Mouse (Mus musculus) liver, adult 2 months (tissue): Measurements from ENCODE around the gene Sned1. TPM values are rescaled to one million over a fixed set of nuclear protein-coding genes. Genes with fewer than 3 reads are reported as not detected.
A peak's percentile ranks its signal among the peaks of the same experiment; 100 is the strongest.

ENCODE experiments used
- DNase-seq: peaks from one replicate; pipeline ENCODE4 v3.0.0-alpha.2; 2011; ENCODE audit warnings: low read depth, low spot score; ENCODE audit errors: extremely low read depth
- H3K27ac ChIP-seq: fragments of 200-500 bp; replicated peaks from 2 replicates; pipeline ENCODE4 v1.5.1; 2012; ENCODE audit warnings: low read depth, mild to moderate bottlenecking, control low read depth, inconsistent platforms, low read length; ENCODE audit not compliant: insufficient read depth
- H3K27me3 ChIP-seq: fragments of 200-500 bp; 2 replicates; pipeline ENCODE4 v1.6.1; 2012; ENCODE audit warnings: mild to moderate bottlenecking, moderate library complexity, low read length, inconsistent platforms; ENCODE audit not compliant: control insufficient read depth, insufficient read depth
- H3K36me3 ChIP-seq: fragments of 200-500 bp; 2 replicates; pipeline ENCODE4 v1.6.1; 2012; ENCODE audit warnings: low read length, inconsistent platforms; ENCODE audit not compliant: control insufficient read depth, insufficient read depth
- H3K4me1 ChIP-seq: fragments of 200-500 bp; 2 replicates; pipeline ENCODE4 v1.6.1; 2011; ENCODE audit warnings: low read length; ENCODE audit not compliant: control insufficient read depth, insufficient read depth
- H3K4me3 ChIP-seq: fragments of 200-500 bp; 2 replicates; pipeline ENCODE4 v1.5.1; 2011; ENCODE audit warnings: low read depth, mild to moderate bottlenecking, control low read depth, low read length, moderate library complexity; ENCODE audit not compliant: insufficient read depth
- H3K79me2 ChIP-seq: fragments of 200-500 bp; 2 replicates; pipeline ENCODE4 v1.6.1; 2012; ENCODE audit warnings: inconsistent platforms, mild to moderate bottlenecking, low read length, moderate library complexity; ENCODE audit not compliant: control insufficient read depth, insufficient read depth
- H3K9ac ChIP-seq: fragments of 200-500 bp; 2 replicates; pipeline ENCODE4 v1.6.1; 2012; ENCODE audit warnings: low read depth, mild to moderate bottlenecking, control low read depth, inconsistent platforms, low read length
- CTCF ChIP-seq: fragments of 200-500 bp; IDR thresholded peaks from 2 replicates; pipeline ENCODE4 v1.5.1; 2011; ENCODE audit warnings: low read depth, low read length, control low read depth
- POLR2A ChIP-seq: fragments of 200-500 bp; IDR thresholded peaks from 2 replicates; pipeline ENCODE4 v1.6.1; 2011; ENCODE audit warnings: low read length, control low read depth; ENCODE audit not compliant: insufficient read depth; ENCODE audit errors: extremely low read depth
- WGBS: fragments of 180-500 bp; shearing (Covaris S2); methylation state at CpG from one replicate; pipeline ENCODE4 v1.1.7; 2018; 5-methylcytosine and 5-hydroxymethylcytosine counted together
- polyA plus RNA-seq: library from polyadenylated mRNA; depleted of rRNA; stranded (reverse); fragments of >200 nt; gene quantifications from 2 replicates; pipeline ENCODE4 v1.2.3, GENCODE M21; 2012; rRNA removed
- total RNA-seq: library from RNA; depleted of rRNA; stranded (reverse); fragments of >200 nt; gene quantifications from 2 replicates; pipeline ENCODE4 v1.2.3, GENCODE M21; 2014; rRNA removed

Sned1 gene
- total and polyA plus RNA-seq, 2 experiments = 5.3 to 8.4 TPM

DNA sequence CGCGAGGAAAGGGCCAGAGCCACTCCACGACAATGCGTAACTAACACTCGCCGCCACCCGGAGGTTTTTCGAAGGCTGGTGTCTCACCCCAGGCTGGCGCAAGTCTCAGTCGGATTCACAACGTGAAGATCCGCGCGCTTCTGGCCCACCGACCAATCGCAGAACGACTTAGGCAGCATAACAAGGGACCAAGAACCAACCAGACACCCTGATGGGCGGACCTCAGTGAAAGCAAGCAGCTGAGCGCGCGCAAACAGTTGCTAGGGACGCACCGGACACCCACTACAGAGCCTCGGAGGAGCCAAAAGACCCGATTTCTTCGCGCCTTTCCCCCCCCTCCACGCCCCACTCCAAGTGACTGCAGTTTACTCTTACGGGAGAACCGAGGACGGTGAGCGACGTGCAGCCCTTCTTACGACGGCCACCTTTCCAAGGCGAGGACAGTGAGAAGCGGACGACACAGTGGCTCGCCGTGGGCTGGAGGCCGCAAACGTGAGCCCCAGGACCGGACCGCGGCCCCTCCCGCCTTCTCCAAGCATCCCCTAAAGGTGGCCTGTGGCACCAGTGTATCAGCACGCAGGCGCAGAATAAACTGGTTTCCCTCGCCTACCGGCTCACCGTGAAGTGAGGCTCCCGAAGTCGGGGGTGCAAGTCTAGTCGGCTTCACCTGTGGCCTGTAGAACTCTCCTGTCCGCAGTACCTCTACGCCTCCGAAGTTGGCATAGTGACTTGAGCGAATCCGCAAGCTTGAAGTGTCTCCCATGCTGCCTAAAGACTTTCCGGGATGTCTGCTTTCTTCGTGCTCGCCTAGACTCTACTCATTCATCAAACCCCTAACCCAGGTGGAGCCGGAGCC is 107.2 kb downstream of the Sned1 start, which contains the start of the genes Ppp1r7 and Pask:
TSS of gene Ppp1r7 (plus strand) at position 207 of the 856 bp plus-strand sequence.
TSS of gene Pask (minus strand) at position 835 of the 856 bp plus-strand sequence.
- H3K79me2 ChIP-seq = peaks cover 4% of the 10 kb centered on the region; the same call in 1 of the 2 replicates
- no peaks in the 10 kb centered on the region; the same call in 1 of the 2 replicates for H3K36me3 ChIP-seq
- H3K4me3 ChIP-seq = peak within 1 kb of the TSS; percentile 81
- peak within 1 kb of the TSS; percentile 79 for H3K9ac ChIP-seq
- peaks cover 5% of the 10 kb centered on the region; the same call in 1 of the 2 replicates for H3K4me1 ChIP-seq
- no peak for TF ChIP-seq CTCF
- no peak for TF ChIP-seq POLR2A
- under 1% methylated on average over 63 of the region's 63 CpGs for WGBS
- H3K27me3 ChIP-seq = no peaks in the 10 kb centered on the region
- peak within 1 kb of the TSS; percentile 21; the same call in 1 of the 2 replicates for H3K27ac ChIP-seq
- DNase-seq = peak; percentile 94

DNA sequence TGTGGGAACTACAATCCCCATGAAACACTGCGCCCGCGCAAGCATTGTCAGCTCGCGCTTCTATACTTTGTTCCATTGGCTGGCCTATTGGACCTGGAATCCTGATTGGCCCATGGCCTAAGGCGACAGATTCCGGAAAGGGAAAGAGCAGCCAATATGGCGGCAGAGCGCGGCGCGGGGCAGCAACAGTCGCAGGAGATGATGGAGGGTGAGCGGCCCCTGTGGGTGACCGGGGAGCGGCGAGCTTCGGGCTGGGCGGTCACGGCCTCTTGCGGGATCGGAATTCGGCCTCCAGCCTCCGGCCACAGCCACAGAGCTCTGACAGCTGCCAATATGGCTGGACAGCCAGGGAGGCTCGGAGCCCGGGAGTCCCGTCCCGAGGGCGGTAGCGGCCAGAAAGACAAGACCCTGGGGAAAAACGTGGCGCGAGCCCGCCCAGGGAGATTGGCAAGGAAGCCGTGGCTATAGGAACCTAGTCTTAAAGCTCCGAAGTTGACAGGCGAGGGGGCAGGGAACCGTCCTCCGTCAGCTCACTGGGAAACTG is 107.9 kb downstream of the Sned1 start:
- H3K9ac ChIP-seq = peak overlapping the region; percentile 79
- TF ChIP-seq CTCF = no peak; the same call in 1 of the 2 replicates
- peak; percentile 64; the same call in 1 of the 2 replicates for TF ChIP-seq POLR2A
- H3K36me3 ChIP-seq = peaks cover 4% of the 10 kb centered on the region
- no peaks in the 10 kb centered on the region for H3K27me3 ChIP-seq
- WGBS = under 1% methylated on average over 39 of the region's 39 CpGs
- peak overlapping the region; percentile 81 for H3K4me3 ChIP-seq
- H3K4me1 ChIP-seq = peaks cover 5% of the 10 kb centered on the region; the same call in 1 of the 2 replicates
- peaks cover 4% of the 10 kb centered on the region; the same call in 1 of the 2 replicates for H3K79me2 ChIP-seq
- DNase-seq = peak; percentile 91
- H3K27ac ChIP-seq = peak overlapping the region; percentile 21; the same call in 1 of the 2 replicates

DNA sequence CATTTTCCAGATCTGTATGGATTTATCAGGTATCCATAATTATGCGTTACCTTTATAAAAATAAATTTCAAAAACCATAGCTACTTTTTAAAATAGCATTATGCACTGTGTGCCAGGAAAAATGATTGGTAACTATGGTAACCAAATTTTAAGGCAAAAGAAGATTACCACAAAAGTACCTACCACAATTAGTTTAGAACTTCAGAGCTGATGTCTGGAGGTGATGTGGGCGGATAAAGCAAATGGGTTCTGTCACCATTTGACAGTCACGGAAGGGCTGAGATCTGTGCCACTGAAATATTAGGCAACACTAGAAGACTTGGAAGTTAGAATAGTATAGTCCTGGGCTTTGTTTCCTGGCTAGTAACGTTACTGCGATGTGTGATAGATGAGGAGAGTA is 111.5 kb downstream of the Sned1 start:
- DNase-seq = no peak
- Histone ChIP-seq H3K27me3 (no peaks in the 10 kb centered on the region), H3K4me3 (no peak overlapping the region), H3K4me1 (peaks cover 5% of the 10 kb centered on the region; the same call in 1 of the 2 replicates), H3K9ac (no peak overlapping the region), H3K36me3 (peaks cover 27% of the 10 kb centered on the region), H3K27ac (no peak overlapping the region), H3K79me2 (peaks cover 4% of the 10 kb centered on the region; the same call in 1 of the 2 replicates)
- TF ChIP-seq POLR2A (no peak), CTCF (no peak)
- 77% methylated on average over 5 of the region's 5 CpGs for WGBS

DNA sequence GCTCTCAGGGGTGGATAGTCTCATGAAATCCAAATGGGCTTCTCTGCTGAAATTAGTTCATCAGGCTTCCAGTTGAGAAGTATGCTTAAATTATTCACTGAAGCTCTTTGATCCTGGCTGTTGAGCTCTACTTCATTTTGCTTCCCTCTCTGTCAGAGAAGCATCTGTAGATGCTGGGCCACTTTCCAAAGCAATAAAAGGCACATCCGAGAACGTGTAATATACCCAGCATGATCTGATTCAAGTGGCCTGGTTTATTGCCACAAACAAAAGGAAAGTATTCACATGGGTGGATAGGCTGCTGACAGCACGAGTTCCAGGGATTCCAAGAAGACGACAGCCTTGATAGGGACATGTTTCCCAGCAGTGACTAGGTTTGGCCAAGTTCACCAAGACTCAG is 114.1 kb downstream of the Sned1 start:
- Histone ChIP-seq H3K36me3 (peaks cover 47% of the 10 kb centered on the region), H3K27me3 (no peaks in the 10 kb centered on the region), H3K4me1 (no peaks in the 10 kb centered on the region), H3K4me3 (no peak overlapping the region), H3K79me2 (no peaks in the 10 kb centered on the region; the same call in 1 of the 2 replicates), H3K27ac (no peak overlapping the region), H3K9ac (no peak overlapping the region)
- WGBS = 82% methylated on average over 4 of the region's 4 CpGs
- no peak for TF ChIP-seq POLR2A
- TF ChIP-seq CTCF = no peak
- DNase-seq = no peak

Other genes starting within 250 kb of the Sned1 start
- 0.20 and 0.37 TPM in 2 replicates for gene Aqp12, start 229.5 kb upstream of the Sned1 start, total RNA-seq
- gene Aqp12, start 229.5 kb upstream of the Sned1 start, polyA plus RNA-seq = not detected in 2 replicates
- gene Kif1a, start 133.9 kb upstream of the Sned1 start, total RNA-seq = 0.09 and 0.54 TPM in 2 replicates
- gene Kif1a, start 133.9 kb upstream of the Sned1 start, polyA plus RNA-seq = 0.09 and 0.11 TPM in 2 replicates
- 394 and 587 TPM in 2 replicates for gene Agxt, start 100.6 kb upstream of the Sned1 start, total RNA-seq
- gene Agxt, start 100.6 kb upstream of the Sned1 start, polyA plus RNA-seq = 374 and 553 TPM in 2 replicates
- 0.07 TPM in 1 of 2 replicates, not detected in the other for gene 2310007B03Rik, start 74.9 kb upstream of the Sned1 start, total RNA-seq
- gene 2310007B03Rik, start 74.9 kb upstream of the Sned1 start, polyA plus RNA-seq = 0.20 and 0.29 TPM in 2 replicates
- not detected in 2 replicates for gene Crocc2, start 67.1 kb upstream of the Sned1 start, total RNA-seq
- not detected in 2 replicates for gene Crocc2, start 67.1 kb upstream of the Sned1 start, polyA plus RNA-seq
- gene Mterf4, start 70.1 kb downstream of the Sned1 start, total RNA-seq = 24.6 and 27.4 TPM in 2 replicates
- 11.0 and 12.1 TPM in 2 replicates for gene Mterf4, start 70.1 kb downstream of the Sned1 start, polyA plus RNA-seq
- 2.8 and 3.0 TPM in 2 replicates for gene Ppp1r7, start 107.0 kb downstream of the Sned1 start, total RNA-seq
- gene Ppp1r7, start 107.0 kb downstream of the Sned1 start, polyA plus RNA-seq = 2.0 and 2.1 TPM in 2 replicates
- gene Pask, start 107.6 kb downstream of the Sned1 start, total RNA-seq = 0.18 and 0.47 TPM in 2 replicates
- 0.36 and 1.0 TPM in 2 replicates for gene Pask, start 107.6 kb downstream of the Sned1 start, polyA plus RNA-seq
- not detected in 2 replicates for gene Ano7, start 138.1 kb downstream of the Sned1 start, total RNA-seq
- gene Ano7, start 138.1 kb downstream of the Sned1 start, polyA plus RNA-seq = 0.02 and 0.10 TPM in 2 replicates
- 169 and 179 TPM in 2 replicates for gene Hdlbp, start 243.0 kb downstream of the Sned1 start, total RNA-seq
- 103 and 119 TPM in 2 replicates for gene Hdlbp, start 243.0 kb downstream of the Sned1 start, polyA plus RNA-seq